Mouse (Mus musculus) liver, adult 10 weeks (tissue): Measurements from ENCODE around the gene Lamb2. TPM values are rescaled to one million over a fixed set of nuclear protein-coding genes. Genes with fewer than 3 reads are reported as not detected.

Experiments used
- polyA plus RNA-seq: library from polyadenylated mRNA; stranded (reverse); fragments of 350-450 nt; fragmentation: Illumina TruSeq; extraction: RNeasy Lipid Tissue Mini Kit (QIAGEN cat#74804); gene quantifications from one replicate; pipeline ENCODE4 v1.2.3, GENCODE M21; 2014; ENCODE audit warnings: low read depth, low replicate concordance

Gene Lamb2
- polyA plus RNA-seq, result 0.79 TPM

DNA sequence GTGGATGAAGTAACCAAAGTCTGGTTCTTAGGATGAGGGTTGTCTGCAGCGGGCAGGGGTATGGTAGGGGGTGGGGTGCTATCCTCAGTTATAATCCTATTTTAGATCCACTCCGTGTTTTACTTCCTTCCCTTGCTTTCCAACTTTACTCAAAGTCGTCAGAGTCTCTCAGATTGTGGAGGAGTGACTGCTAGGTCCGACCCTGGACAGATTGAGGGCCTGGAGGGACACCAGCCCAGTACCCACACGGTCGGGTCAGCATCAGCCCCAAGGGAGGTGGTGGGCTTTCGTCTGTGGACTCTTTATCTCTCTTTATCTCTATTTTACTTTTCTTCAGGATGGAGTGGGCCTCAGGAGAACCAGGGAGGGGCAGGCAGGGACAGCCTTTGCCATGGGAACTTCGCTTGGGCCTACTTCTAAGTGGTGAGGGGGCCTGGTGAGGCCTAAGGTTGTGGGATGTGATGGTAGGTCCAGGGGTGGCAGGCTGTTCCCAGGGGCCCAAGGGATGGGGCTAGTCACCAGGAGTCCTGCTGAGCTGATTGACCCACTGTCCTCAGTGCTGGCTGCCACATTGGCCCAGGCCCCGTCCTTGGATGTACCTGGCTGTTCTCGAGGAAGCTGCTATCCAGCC is at the start of gene Lamb2:
Gene Lamb2, plus strand, starts transcription at position 16 of the 631 bp plus-strand sequence.

DNA sequence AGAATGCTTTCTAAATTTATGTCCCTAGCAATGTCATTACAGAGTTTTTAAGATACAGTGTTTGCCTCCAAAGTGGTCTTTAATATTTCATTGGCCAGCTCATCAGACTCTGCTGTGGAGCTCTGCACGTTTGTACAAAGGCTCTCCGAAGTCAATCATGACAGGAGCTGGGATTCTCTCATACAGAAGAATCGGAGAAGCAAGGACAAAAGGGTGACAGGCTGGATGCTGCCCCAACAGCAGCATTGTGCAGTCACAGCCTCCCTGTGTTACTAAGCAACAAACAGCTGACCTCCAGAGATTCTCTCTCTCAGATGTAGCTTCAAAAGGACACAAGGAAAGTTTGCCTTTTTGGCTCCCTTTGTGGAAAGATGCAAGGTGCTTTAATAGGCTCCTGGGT is 43.4 kb upstream of the Lamb2 start, which contains the start of gene BC048562:
Gene BC048562, plus strand, starts transcription at position 301 of the 400 bp plus-strand sequence.

DNA sequence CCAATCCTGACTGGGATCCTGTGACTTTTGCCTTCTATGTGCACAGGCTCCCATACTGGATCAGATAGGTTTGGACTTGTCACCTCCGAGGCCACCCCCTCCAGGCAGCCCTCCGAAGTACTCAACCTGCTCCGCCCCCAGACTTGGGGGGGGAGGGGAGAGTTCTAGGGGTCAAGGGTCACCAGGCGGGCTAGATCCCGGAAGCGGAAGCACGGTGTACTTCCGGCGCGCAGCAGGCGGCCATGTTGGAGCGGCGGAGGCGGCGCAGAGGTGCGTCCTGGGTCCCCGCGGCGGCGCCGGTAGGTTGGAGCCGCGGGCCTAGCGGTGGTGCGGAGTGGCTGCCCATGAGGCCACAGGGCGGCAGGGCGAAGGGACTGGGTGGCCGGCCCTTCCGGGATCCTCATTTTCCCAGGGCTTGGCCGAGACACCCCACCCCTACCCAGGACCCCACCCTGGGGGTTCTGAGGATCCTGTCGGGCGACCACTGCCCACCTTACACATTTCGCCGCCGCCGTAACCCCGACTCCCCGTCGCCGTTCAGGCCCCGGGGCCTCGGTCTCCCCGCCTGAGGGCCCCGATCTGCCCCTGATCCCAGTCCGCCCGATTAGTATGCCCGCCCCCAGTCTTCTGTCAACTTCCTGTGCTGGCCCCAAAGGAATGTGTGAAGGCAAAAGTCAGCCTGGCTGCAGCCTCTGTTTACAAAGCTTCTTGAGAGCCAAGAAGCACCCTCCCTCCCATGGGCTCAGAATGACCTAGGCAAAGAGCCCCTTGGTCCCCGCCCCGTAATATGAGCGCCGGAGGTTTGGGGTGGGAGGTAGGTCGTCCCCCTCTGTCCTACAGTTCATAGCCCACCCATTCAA is 19.0 kb upstream of the Lamb2 start, which contains the start of gene Ccdc71:
Gene Ccdc71, plus strand, starts transcription at position 209 of the 860 bp plus-strand sequence.

DNA sequence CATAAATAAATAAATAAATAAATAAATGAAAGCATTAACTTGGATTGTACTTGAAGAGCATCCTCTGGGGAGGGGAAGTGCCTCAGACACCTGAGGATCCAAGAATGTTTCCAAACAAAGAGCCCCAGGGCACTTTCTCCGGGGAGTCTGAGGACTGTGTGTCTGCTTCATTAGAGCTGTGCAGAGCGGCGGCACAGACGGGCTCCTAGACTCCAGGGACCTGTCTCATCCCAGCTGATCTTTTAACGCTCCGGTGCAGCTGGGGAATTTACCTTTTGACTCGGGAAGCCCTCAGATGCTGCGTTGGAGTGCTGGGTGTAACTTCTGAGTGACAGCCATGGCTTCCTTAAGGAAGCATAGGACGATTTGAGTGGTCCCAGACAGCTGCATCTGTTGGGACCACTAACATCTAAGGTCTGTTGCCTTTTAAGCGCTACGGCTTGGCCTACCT is 18.3 kb upstream of the Lamb2 start, which contains the start of gene Klhdc8b:
Gene Klhdc8b, minus strand, starts transcription at position 401 of the 451 bp plus-strand sequence.

DNA sequence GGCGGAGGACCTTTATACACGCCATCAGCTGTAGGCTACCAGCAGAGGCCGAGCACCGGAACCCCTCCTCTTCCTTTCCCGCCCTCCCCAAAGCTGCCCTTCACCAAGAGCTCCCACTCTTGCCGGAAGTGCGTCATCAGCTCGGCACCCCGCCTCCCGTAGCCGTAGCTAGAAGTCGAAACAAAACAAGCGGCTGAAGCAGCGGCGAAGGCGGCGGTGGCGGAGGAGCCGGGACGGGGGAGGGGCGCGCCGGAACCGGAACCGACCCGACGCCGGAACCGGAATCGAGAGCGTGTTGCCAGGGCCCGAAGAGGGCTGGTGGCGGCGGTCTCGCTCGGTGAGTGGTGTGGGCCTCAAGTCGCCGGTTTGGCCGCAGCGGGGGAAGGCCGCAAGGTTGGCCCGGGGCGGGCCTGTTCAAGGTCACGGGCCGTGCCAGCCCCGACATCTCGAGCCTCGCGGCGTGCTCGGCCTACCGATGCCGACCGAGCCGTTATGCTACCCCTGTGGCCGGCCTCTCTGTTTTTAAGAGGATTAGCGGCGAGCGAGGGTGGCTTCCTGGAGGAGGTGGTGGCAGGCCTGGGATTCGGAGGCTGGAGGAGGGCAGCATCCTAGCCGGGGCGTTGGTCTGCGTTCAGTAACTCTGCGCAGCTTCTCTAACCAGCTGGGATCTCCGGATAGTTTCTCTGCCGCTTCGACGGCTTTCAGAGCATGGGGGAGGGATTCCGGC is 11.2 kb downstream of the Lamb2 start, which contains the start of gene Usp19:
Gene Usp19, plus strand, starts transcription at position 44 of the 727 bp plus-strand sequence.

DNA sequence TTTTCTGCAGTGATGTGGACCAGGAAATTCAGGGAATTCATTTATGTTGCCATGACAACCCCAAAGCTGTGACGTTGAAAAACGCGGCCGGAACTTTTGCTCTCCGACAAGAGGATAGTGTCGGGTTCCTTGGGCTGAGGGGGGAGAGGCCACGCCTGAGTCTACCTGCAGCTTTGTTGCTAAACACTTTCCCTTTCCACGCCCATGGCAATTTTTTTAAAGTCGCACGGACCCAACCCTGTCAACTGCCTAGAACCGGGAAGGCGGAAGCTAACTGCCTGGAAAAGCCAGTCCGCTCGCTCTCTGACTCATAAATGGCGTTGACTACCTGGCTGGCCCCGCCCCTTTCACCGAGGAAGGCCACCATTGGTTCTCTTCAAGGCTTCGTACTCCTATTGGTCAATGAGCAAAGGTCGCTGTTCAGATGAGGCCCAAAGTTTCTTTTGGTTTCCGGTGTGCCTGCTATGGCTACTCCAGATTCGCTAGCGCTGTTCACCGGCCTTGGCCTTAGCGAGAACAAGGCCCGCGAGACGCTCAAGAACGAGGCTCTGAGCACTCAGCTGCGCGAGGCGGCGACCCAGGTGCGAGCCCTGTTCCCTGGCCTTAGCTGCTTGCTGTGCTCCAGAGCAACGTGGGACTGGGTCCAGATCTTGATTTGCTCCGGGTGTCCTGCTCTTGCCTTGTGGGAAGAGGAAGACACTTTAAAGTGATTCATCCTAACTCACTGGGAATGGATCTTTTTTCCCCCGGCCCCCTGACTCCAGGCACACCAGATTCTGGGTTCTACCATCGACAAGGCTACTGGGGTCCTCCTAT is 28.3 kb downstream of the Lamb2 start, which contains the start of gene Qars:
Gene Qars, plus strand, starts transcription at position 88 of the 816 bp plus-strand sequence.

DNA sequence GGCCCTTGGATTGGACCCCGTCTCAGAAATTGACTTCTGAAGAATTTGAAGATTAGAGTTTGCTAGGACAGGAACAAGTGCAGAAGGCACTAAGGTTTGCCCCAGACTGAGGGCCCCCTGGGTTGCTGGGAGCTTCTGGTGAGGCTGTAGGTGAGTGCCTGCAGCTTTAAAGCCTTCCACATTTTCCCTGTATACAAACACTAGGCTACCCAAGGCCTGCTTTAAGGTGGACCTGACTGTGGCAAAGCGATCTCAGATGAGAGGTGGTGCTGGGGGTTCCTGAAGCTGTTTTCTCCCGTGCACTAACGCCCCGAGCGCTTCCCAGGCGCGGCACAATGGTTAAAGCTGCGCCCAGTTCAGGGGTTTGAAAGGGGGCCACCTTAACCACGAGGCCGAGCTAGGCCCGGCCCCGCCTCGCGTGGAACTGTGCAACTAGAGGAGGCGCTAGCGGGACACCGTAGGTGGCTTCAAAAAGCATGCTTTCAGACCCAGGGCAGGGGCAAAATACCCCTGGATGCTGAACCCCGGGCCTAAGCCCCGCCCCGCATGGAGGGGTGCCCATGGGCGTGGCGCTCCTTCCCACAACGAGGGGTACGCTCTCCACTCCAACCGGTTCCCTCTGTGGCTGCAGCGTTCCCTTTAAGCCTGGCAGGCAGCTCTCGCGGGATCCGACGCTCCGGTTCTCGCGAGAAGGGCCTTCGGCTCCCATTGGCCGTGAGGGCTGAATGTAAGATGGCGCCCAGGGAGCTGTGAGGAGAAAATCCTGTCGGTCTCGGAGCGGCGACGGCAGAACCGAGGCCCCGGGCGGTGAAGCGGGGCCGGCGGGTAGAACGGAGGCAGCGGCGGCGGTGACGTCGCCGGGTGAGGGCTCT is 37.1 kb downstream of the Lamb2 start, which contains the start of gene Qrich1:
Gene Qrich1, plus strand, starts transcription at position 427 of the 872 bp plus-strand sequence.

Other genes starting within 250 kb of the Lamb2 start
- gene Dag1, start 215.8 kb upstream of the Lamb2 start, polyA plus RNA-seq, result 18.2 TPM
- gene Nicn1, start 189.3 kb upstream of the Lamb2 start, polyA plus RNA-seq, result 16.2 TPM
- gene Amt, start 182.9 kb upstream of the Lamb2 start, polyA plus RNA-seq, result 37.0 TPM
- 220 TPM for gene Rhoa, start 173.6 kb upstream of the Lamb2 start, polyA plus RNA-seq
- 14.3 TPM for gene Tcta, start 173.6 kb upstream of the Lamb2 start, polyA plus RNA-seq
- gene Gpx1, start 140.8 kb upstream of the Lamb2 start, polyA plus RNA-seq, result 303 TPM
- 49.6 TPM for gene Usp4, start 131.9 kb upstream of the Lamb2 start, polyA plus RNA-seq
- not detected for gene 1700102P08Rik, start 86.9 kb upstream of the Lamb2 start, polyA plus RNA-seq
- not detected for gene Ccdc36, start 51.3 kb upstream of the Lamb2 start, polyA plus RNA-seq
- gene BC048562, start 43.3 kb upstream of the Lamb2 start, polyA plus RNA-seq, result not detected
- 1.9 TPM for gene Ccdc71, start 19.2 kb upstream of the Lamb2 start, polyA plus RNA-seq
- 1.4 TPM for gene Klhdc8b, start 18.2 kb upstream of the Lamb2 start, polyA plus RNA-seq
- gene Usp19, start 10.9 kb downstream of the Lamb2 start, polyA plus RNA-seq, result 7.2 TPM
- 49.3 TPM for gene Qars, start 28.0 kb downstream of the Lamb2 start, polyA plus RNA-seq
- gene Qrich1, start 37.1 kb downstream of the Lamb2 start, polyA plus RNA-seq, result 28.6 TPM
- 20.3 TPM for gene Impdh2, start 80.5 kb downstream of the Lamb2 start, polyA plus RNA-seq
- gene Ndufaf3, start 87.7 kb downstream of the Lamb2 start, polyA plus RNA-seq, result 3.4 TPM
- gene Dalrd3, start 90.2 kb downstream of the Lamb2 start, polyA plus RNA-seq, result 5.1 TPM
- 0.93 TPM for gene Wdr6, start 99.0 kb downstream of the Lamb2 start, polyA plus RNA-seq
- gene P4htm, start 117.9 kb downstream of the Lamb2 start, polyA plus RNA-seq, result not detected
- gene Arih2, start 169.7 kb downstream of the Lamb2 start, polyA plus RNA-seq, result 23.0 TPM
- gene Slc25a20, start 182.4 kb downstream of the Lamb2 start, polyA plus RNA-seq, result 136 TPM
- 73.3 TPM for gene Prkar2a, start 209.6 kb downstream of the Lamb2 start, polyA plus RNA-seq